Mouse (Mus musculus) kidney, adult 11 months (tissue): ENCODE measurements at regions not wholly inside any gene's neighbourhood (a gene's known extent, or its start where the extent isn't known, plus 50 kb on each side); places are given as distances from the start of the nearest gene placed in this dataset.

Experiments used
- DNase-seq: peaks from one replicate; pipeline ENCODE4 v3.0.0; 2022

- DNase-seq: no peak
These were observed 156.2 kb downstream of the Trim29 start for GRCm38 (mm10) chr9:43466883-43467282.

DNA sequence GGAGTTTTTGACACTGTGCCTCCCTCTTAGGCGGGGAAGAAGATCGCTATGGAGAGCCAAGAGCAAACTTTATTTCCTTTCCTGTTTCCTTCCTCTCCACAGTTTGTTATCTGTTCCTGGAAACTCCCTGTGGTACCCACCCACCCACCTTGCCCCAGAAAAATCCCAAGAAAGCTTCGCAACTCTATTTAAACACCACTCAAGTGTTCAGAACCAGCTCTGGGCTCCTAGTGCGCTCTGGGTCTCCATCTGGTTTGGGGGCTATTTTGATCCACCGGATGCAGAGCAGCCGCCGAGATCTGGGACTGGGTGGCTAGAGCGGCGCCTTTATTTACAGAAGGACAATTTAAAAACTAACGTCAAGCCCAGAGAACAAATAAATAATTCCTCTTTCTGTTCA lies 158.6 kb downstream of the Trim29 start:
- no peak for DNase-seq

DNA sequence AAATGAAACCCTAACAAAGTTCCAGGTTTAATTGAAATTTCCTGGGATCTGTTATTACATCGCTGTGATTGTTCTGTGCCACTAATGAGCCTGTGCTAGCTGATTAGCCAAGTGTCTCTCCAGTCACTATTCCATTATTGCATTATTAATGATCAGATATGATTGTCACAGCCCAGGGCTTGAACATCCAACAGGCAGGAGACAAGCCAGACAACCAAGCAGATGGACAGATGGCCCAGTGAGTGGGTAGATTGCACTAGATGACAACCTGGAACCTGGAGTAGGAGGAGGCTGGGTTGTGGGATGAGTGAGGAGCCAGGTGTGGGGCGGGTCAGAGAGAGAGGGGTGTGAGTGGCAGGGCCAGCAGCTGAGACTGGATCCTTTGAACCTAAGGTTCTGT lies 161.6 kb downstream of the Trim29 start:
- DNase-seq: no peak

- no peak for DNase-seq
These were observed 162.5 kb downstream of the Trim29 start for GRCm38 (mm10) chr9:43473164-43473563.

GRCm38 (mm10) chr9:43473601-43474302 lies 163.1 kb downstream of the Trim29 start:
- DNase-seq: no peak

GRCm38 (mm10) chr9:43474303-43474643 lies 163.6 kb downstream of the Trim29 start:
- DNase-seq: no peak

GRCm38 (mm10) chr9:43480826-43481591 lies 170.4 kb downstream of the Trim29 start:
- no peak for DNase-seq

DNA sequence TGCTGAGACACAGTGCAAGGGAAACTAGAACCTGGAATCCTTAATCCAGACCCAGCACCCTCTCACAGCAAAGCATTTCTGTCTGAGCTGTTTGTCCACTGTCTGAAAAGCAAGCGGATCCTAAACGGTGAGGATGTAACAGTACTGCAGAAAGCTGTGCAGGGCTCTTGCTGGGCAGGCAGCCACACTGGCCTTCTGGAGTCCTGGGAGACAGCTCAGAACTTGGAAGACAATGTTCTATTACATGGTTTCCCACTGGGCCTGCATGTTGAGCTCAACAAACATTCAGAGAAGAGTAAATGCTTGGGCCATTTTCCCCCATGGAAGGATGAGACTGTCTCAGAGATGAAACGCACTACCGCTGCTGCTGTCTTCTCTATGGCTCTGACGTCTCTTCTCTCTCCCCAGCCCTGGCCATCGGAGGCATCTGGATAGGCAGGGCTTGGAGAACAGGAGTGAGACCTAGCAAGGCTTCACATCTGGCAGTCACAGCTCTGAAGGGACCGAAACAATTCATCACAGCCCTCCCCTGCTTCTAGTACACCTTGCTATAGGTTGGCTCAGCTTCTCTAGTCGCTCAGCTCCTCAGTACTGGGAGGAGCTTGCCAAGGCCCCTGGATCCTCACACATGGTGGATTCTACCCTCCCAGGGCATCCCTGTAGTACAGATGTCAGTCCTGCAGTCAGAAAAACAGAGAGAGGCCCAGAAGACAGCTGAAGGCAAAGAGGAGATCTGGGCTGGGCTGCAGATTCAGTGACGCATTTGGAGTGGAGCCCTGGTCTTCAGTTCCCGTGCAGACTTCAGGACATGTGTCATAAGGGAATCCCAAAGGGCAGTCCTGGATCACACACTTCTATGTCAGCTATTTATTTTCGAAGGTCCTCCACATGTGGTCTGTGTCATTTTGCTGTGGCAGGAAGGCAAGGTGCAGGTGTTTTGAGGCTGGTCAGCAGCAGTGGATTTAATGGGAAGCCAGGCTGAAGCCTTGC lies 171.7 kb downstream of the Trim29 start:
- no peak for DNase-seq

DNA sequence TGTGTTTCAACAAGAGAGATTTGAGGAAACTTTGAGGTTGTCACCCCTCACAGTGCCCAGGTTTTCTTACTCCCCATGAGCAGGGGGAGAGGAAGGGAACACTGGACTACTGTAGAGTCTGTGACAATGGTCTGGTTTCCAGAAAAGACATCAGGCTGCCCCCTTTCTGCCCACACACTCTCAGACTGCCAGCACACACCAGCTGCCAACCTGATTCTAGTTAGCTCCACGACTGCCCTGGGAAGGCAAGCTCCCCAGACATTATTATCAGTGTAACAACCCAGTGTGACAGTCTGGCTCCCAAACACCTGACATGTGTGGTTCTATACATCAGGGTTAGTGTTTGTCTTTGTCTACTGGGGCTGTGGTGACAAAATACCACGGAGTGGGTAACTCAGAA lies 172.5 kb downstream of the Trim29 start:
- DNase-seq: no peak

GRCm38 (mm10) chr9:43483906-43484305 lies 173.3 kb downstream of the Trim29 start:
- DNase-seq: no peak

DNA sequence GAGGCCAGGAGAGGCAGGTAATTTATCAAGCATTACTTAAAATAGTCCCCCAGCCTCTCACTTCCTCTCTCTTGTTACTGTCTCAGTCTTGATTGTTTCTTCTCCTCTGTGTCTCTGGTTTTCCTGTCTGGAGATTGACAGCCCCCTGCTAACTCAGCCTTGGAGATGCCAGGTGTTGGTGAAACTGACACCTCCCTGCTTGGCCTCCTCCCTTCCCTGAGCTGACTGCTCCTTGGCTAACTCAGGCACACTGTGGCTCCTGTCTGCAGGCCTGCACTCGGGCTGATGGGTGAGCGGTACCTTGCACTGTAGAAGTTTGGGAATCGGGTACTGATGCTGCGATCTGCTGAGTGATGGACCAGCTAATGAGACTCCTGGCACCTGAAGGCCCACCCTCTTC lies 176.1 kb downstream of the Trim29 start:
- no peak for DNase-seq

GRCm38 (mm10) chr9:43489205-43489604 lies 178.6 kb downstream of the Trim29 start:
- no peak for DNase-seq

GRCm38 (mm10) chr9:43491024-43491751 lies 180.5 kb downstream of the Trim29 start:
- peak; percentile 47 for DNase-seq

DNA sequence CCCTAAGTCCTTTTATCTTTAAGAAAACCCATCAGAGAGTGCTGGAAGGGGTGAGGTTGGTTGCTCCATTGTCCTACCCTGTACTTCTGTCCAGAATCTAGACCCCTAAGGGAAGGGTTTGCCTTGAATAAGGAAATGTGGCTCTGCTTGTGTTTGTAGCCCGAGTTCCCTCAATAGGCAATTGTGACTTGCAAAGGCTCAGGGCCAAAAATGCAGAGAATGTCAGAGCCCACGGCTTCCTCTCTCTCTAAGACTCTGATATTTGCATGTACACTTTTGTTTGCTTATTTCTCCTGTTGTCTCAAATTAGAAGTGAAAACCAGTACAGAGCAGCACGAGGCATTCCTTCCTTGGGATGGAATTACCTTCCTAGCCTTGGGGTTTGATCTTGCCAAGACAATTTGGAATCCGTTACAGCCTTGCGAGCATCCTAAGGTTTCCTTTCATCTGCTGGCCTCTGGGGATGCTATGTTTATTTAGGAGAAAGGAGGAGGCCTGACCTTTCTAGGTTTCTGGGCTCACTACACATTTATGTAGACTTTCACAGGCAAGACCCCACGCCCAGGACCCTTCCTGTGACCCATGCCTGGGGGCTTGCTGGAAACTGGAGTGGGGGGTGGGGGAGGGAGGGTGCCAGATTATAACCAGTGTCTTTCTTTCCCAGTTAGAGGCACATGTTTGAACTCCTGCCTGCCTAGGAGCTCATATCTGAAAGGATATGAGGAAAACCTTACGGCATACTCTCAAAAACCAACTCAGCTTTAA lies 181.8 kb downstream of the Trim29 start:
- no peak for DNase-seq

DNA sequence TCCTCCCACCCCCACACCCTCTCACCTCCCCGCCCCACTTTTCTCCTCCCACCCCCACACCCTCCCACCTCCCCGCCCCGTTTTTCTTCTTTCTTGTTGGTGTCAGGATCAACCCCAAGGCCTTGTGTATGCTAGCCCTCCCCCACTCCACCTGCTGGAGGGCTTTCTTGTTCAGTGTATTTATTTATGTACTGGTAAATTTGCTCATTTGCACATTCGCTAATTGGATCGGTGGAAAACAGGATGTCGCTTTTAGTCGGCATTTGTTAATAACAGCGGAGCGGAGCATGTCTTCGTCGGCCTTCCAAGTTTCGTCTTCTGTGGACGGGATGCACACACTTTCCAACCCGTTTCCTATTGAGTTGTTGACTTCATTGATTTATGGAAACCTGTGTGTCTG lies 187.9 kb downstream of the Trim29 start:
- DNase-seq: no peak

- DNase-seq: no peak
These were observed 193.8 kb downstream of the Trim29 start for GRCm38 (mm10) chr9:43504270-43504932.

DNA sequence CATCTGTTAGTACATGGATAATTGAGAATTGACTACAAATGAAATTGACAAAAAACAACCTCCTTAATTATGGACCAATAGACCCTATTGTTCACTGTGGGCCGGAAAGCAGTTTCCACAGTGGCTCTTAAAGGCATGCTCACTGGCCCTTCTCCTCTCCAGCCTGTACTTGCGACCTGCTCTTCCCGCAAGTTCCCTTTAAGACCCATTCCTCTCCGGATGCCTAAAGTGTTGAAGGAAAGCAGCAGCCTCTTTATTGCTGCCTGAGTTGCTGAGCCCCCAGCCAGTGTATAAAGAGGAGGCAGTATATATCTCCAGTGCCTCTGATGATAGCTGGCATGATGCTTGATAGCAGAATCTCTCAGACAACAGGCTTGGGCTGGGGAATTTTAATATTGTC lies 195.2 kb downstream of the Trim29 start:
- DNase-seq: no peak

- no peak for DNase-seq
These were observed 195.6 kb downstream of the Trim29 start for GRCm38 (mm10) chr9:43506276-43506675.

GRCm38 (mm10) chr9:43512806-43513205 lies 202.2 kb downstream of the Trim29 start:
- DNase-seq: no peak

- peak; percentile 17 for DNase-seq
These were observed 204.2 kb downstream of the Trim29 start for GRCm38 (mm10) chr9:43514731-43515458.

- no peak for DNase-seq
These were observed 210.3 kb downstream of the Trim29 start for GRCm38 (mm10) chr9:43520931-43521330.
